Mouse (Mus musculus) thymus, postnatal 10 days (tissue): ENCODE results near the gene Hspa4l.
"Not testable (repeated sequence)": the region's sequence is repeated elsewhere in the genome, so short reads cannot be mapped to it uniquely, and the experiment has no call there.

Experiments
- DNase-seq, 2 experiments: peaks; one replicate each; pipeline ENCODE4 v3.0.0; 2021; ENCODE audit warnings: low spot score in 2 of 2

The Hspa4l gene

DNA sequence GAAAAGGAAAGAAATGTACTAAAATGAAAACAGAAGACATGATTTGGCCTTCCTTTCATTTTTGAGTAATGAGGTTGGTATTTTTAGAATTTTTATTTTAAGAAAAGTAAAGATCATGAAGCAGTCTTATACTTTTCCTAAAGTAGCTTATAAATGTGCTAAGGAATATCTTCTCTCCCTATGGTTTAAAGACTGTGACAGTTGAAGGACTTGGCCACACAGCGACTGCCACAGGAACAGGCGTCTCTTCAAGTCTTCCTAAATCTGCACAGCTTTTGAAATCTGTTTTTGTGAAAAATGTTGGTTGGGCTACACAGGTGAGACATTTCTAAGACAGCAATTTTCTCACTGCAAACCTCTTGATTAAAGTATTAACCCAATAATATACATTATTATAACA lies 69.0 kb downstream of the Hspa4l start:
- no peak for DNase-seq

- DNase-seq = not testable (repeated sequence)
These were observed 101.2 kb downstream of the Hspa4l start for GRCm38 (mm10) chr3:40845521-40845920.
